Mouse (Mus musculus) MEL (cell line): ENCODE measurements around the gene Ryk. TPM values are rescaled to one million over a fixed set of nuclear protein-coding genes. Genes with fewer than 3 reads are reported as not detected.

ENCODE experiments used
- DNase-seq: peaks from one replicate; pipeline ENCODE4 v3.0.0; 2011; ENCODE audit warnings: low read depth, low spot score
- H3K27ac ChIP-seq: 2 replicates; pipeline ENCODE4 v1.5.1; 2012; ENCODE audit warnings: low read depth, mild to moderate bottlenecking, control low read depth, low read length, moderate library complexity; ENCODE audit not compliant: control insufficient read depth
- H3K27me3 ChIP-seq, 2 experiments: fragments of 150-350 bp in 1 of 2; sonication (generic) in 1 of 2; 2 replicates each; pipeline ENCODE4 v1.6.1; 2012; ENCODE audit warnings: low read length in 2 of 2, mild to moderate bottlenecking in 2 of 2, improper control_type of control experiment in 1 of 2, moderate library complexity in 1 of 2; ENCODE audit not compliant: insufficient read depth in 2 of 2, control insufficient read depth in 1 of 2
- H3K36me3 ChIP-seq, 2 experiments: 2 replicates each; pipeline ENCODE4 v1.6.1; 2012 to 2014; ENCODE audit warnings: low read length in 2 of 2, improper control_type of control experiment in 1 of 2, inconsistent platforms in 1 of 2, mild to moderate bottlenecking in 1 of 2; ENCODE audit not compliant: insufficient read depth in 2 of 2, control insufficient read depth in 1 of 2
- H3K4me1 ChIP-seq, 2 experiments: fragments of 150-350 bp in 1 of 2; sonication (generic) in 1 of 2; 2 replicates each; pipeline ENCODE4 v1.6.1; 2012; ENCODE audit warnings: low read length in 2 of 2, improper control_type of control experiment in 1 of 2, mild to moderate bottlenecking in 1 of 2; ENCODE audit not compliant: insufficient read depth in 2 of 2, control insufficient read depth in 1 of 2
- H3K4me3 ChIP-seq, 2 experiments: fragments of 150-350 bp in 1 of 2; sonication (generic) in 1 of 2; 2 replicates each; pipeline ENCODE4 v1.5.1; 2012; ENCODE audit warnings: low read depth in 2 of 2, low read length in 2 of 2, mild to moderate bottlenecking in 2 of 2, moderate library complexity in 2 of 2, control low read depth in 1 of 2, improper control_type of control experiment in 1 of 2; ENCODE audit not compliant: control insufficient read depth in 1 of 2, insufficient read depth in 1 of 2
- H3K79me2 ChIP-seq: 2 replicates; pipeline ENCODE4 v1.6.1; 2012; ENCODE audit warnings: mild to moderate bottlenecking, low read length, moderate library complexity; ENCODE audit not compliant: control insufficient read depth, poor library complexity, insufficient read depth
- H3K9ac ChIP-seq: 2 replicates; pipeline ENCODE4 v1.6.1; 2012; ENCODE audit warnings: low read depth, mild to moderate bottlenecking, control low read depth, low read length, moderate library complexity; ENCODE audit not compliant: control insufficient read depth, poor library complexity, severe bottlenecking
- H3K9me3 ChIP-seq: fragments of 150-350 bp; sonication (generic); replicated peaks from 2 replicates; pipeline ENCODE4 v1.6.1; 2012; ENCODE audit warnings: mild to moderate bottlenecking, low read length, improper control_type of control experiment, moderate library complexity; ENCODE audit not compliant: insufficient read depth
- ELF1 ChIP-seq: IDR thresholded peaks from 2 replicates; pipeline ENCODE4 v1.6.1; 2014; ENCODE audit warnings: low read depth, mild to moderate bottlenecking, inconsistent platforms, low read length, improper control_type of control experiment, moderate library complexity
- EP300 ChIP-seq, 2 experiments: IDR thresholded peaks; 2 replicates each; pipeline ENCODE4 v1.6.1; 2011; ENCODE audit warnings: improper control_type of control experiment in 2 of 2, low read length in 2 of 2, low read depth in 1 of 2, mild to moderate bottlenecking in 1 of 2
- ETS1 ChIP-seq: IDR thresholded peaks from 2 replicates; pipeline ENCODE4 v1.6.1; 2012; ENCODE audit warnings: low read depth, mild to moderate bottlenecking, inconsistent platforms, low read length, improper control_type of control experiment, moderate library complexity
- MAZ ChIP-seq: IDR thresholded peaks from 2 replicates; pipeline ENCODE4 v1.6.1; 2012; ENCODE audit warnings: low read depth, mild to moderate bottlenecking, inconsistent platforms, low read length, improper control_type of control experiment
- MEF2A ChIP-seq: IDR thresholded peaks from 2 replicates; pipeline ENCODE4 v1.6.1; 2014; ENCODE audit warnings: low read depth, mild to moderate bottlenecking, inconsistent platforms, low read length, improper control_type of control experiment; ENCODE audit not compliant: poor library complexity, insufficient replicate concordance, severe bottlenecking; ENCODE audit errors: extremely low read depth
- MXI1 ChIP-seq: IDR thresholded peaks from 2 replicates; pipeline ENCODE4 v1.6.1; 2011; ENCODE audit warnings: mild to moderate bottlenecking, low read depth, low read length, improper control_type of control experiment
- MYC ChIP-seq: IDR thresholded peaks from 2 replicates; pipeline ENCODE4 v1.6.1; 2011; ENCODE audit warnings: low read depth, mild to moderate bottlenecking, low read length, improper control_type of control experiment, moderate library complexity
- NELFE ChIP-seq: IDR thresholded peaks from 2 replicates; pipeline ENCODE4 v1.6.1; 2011; ENCODE audit warnings: low read depth, low read length, improper control_type of control experiment
- NRF1 ChIP-seq: IDR thresholded peaks from 2 replicates; pipeline ENCODE4 v1.6.1; 2014; ENCODE audit warnings: low read depth, mild to moderate bottlenecking, inconsistent platforms, low read length, improper control_type of control experiment, moderate library complexity; ENCODE audit not compliant: poor library complexity, insufficient read depth, severe bottlenecking
- POLR2A ChIP-seq, 2 experiments: IDR thresholded peaks; 2 replicates each; pipeline ENCODE4 v1.6.1; 2011 to 2012; ENCODE audit warnings: low read length in 2 of 2, mild to moderate bottlenecking in 2 of 2, control low read depth in 1 of 2, improper control_type of control experiment in 1 of 2, low read depth in 1 of 2, moderate library complexity in 1 of 2; ENCODE audit not compliant: control insufficient read depth in 1 of 2, insufficient read depth in 1 of 2, poor library complexity in 1 of 2
- POLR2AphosphoS5 ChIP-seq: IDR thresholded peaks from 2 replicates; pipeline ENCODE4 v1.6.1; 2012; ENCODE audit warnings: low read depth, borderline replicate concordance, mild to moderate bottlenecking, inconsistent platforms, low read length, moderate library complexity, mixed read lengths
- SMC3 ChIP-seq: IDR thresholded peaks from 2 replicates; pipeline ENCODE4 v1.6.1; 2011; ENCODE audit warnings: low read depth, low read length, improper control_type of control experiment
- TAL1 ChIP-seq: IDR thresholded peaks from 2 replicates; pipeline ENCODE4 v1.6.1; 2012; ENCODE audit warnings: mild to moderate bottlenecking, inconsistent platforms, low read length, moderate library complexity, mixed read lengths
- ZMIZ1 ChIP-seq: IDR thresholded peaks from 2 replicates; pipeline ENCODE4 v1.6.1; 2012; ENCODE audit warnings: low read depth, mild to moderate bottlenecking, inconsistent platforms, low read length, improper control_type of control experiment, moderate library complexity
- polyA plus RNA-seq, 2 experiments: library from polyadenylated mRNA; stranded (reverse) in 1 of 2; unstranded in 1 of 2; fragments of >175 nt in 1 of 2; fragments of >200 nt in 1 of 2; gene quantifications; 2 replicates each; pipeline versions ENCODE4 v1.2.1 to v1.2.4; 2012; ENCODE audit warnings: low replicate concordance in 2 of 2, low read depth in 1 of 2; ENCODE audit not compliant: insufficient read length in 2 of 2, insufficient read depth in 1 of 2, missing spikeins in 1 of 2
- total RNA-seq: library from RNA; depleted of rRNA; stranded (reverse); fragments of 300-350 nt; gene quantifications from 2 replicates; pipeline ENCODE4 v1.2.3, GENCODE M21; 2012

Ryk gene
- total and polyA plus RNA-seq, 3 experiments: 46.0 to 47.3 (median 46.4) TPM

GRCm38 (mm10) chr9:102793286-102793809 is 41.4 kb upstream of the Ryk start:
- Histone ChIP-seq H3K4me1 (peaks cover 0 to 2% of the 10 kb centered on the region in 2 experiments; a peak in 1 of 4 replicates), H3K36me3 (no peaks in the 10 kb centered on the region), H3K27ac (no peak overlapping the region), H3K9ac (no peak overlapping the region), H3K27me3 (peaks cover 0 to 1% of the 10 kb centered on the region in 2 experiments; a peak in 2 of 4 replicates), H3K4me3 (peak overlapping the region in 1 of 2 experiments; percentile 15; a peak in 1 of 4 replicates), H3K9me3 (no peaks in the 10 kb centered on the region), H3K79me2 (no peaks in the 10 kb centered on the region)
- no peak for DNase-seq
- TF ChIP-seq SMC3 (no peak), POLR2AphosphoS5 (no peak), MYC (no peak), EP300 (IDR thresholded peaks at IDR 0.05; ENCODE audit: low read depth in 1 of 2, low read length in 2 of 2) (no peak), NRF1 (no peak), ELF1 (no peak)

GRCm38 (mm10) chr9:102798406-102798805 is 36.3 kb upstream of the Ryk start:
- Histone ChIP-seq H3K4me3 (no peak overlapping the region), H3K27ac (no peak overlapping the region), H3K9me3 (no peaks in the 10 kb centered on the region), H3K36me3 (no peaks in the 10 kb centered on the region), H3K79me2 (no peaks in the 10 kb centered on the region), H3K27me3 (peaks cover 0 to 1% of the 10 kb centered on the region in 2 experiments; a peak in 2 of 4 replicates), H3K4me1 (no peaks in the 10 kb centered on the region), H3K9ac (no peak overlapping the region)
- TF ChIP-seq TAL1: no peak
- TF ChIP-seq MAZ: no peak
- no peak for TF ChIP-seq ETS1
- no peak for DNase-seq

- no peak overlapping the region for H3K9ac ChIP-seq
- no peak overlapping the region for H3K4me3 ChIP-seq
- no peaks in the 10 kb centered on the region for H3K27me3 ChIP-seq
- no peaks in the 10 kb centered on the region for H3K4me1 ChIP-seq
- H3K27ac ChIP-seq: no peak overlapping the region
- H3K79me2 ChIP-seq: no peaks in the 10 kb centered on the region
- DNase-seq: no peak
- no peaks in the 10 kb centered on the region for H3K9me3 ChIP-seq
- TF ChIP-seq POLR2A (IDR thresholded peaks at IDR 0.05; ENCODE audit: control insufficient read depth in 1 of 2, insufficient read depth in 1 of 2, low read depth in 1 of 2, low read length in 2 of 2, poor library complexity in 1 of 2): no peak
- no peak for TF ChIP-seq MAZ
- no peak for TF ChIP-seq NRF1
- TF ChIP-seq MXI1: no peak
- no peak for TF ChIP-seq ZMIZ1
- no peak for TF ChIP-seq NELFE
- no peak for TF ChIP-seq MEF2A
- no peaks in the 10 kb centered on the region for H3K36me3 ChIP-seq
These were observed 28.6 kb upstream of the Ryk start for GRCm38 (mm10) chr9:102806056-102806573.
